Mouse (Mus musculus) urinary bladder, postnatal 4 days (tissue): ENCODE data around the gene Tssk1.

Experiments used
- DNase-seq, 2 experiments: peaks; one replicate each; pipeline ENCODE4 v3.0.0; 2021 to 2022; ENCODE audit warnings: low spot score in 2 of 2

Tssk1 gene

GRCm38 (mm10) chr16:17898462-17898861 is 4.4 kb downstream of the Tssk1 start, which contains the start of the genes Dgcr2 and Tssk2:
Gene Dgcr2, minus strand, starts transcription at chr16:17898562.
Gene Tssk2, plus strand, starts transcription at chr16:17898637.
- no peak for DNase-seq

DNA sequence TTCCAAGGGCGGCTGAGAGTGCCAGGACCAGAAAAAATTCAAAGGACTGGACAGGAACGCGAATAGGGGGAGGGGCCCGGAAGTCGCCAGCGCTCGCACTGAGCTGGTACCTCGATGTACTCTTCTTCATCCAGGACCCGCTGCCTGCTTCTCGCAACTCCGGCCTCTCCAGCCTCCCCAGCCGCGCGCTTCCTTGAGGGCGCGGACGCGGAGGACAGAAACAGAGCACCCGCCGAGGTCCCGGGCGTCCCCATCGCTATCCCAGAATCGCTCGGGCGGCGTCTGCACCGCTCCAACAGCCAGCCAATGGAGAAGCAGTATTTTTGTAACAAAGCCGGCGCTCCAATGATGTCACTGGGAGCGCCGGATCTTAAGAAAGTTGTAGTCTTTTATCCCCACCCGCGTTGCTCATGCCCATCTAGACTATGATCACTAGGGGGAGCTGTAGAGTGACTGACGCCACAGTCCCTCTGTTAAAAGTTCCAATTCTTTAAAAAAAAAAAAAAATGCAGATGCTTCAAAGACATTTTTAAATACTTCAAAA is 17.1 kb downstream of the Tssk1 start, which contains the start of gene Ess2:
Ess2 (minus strand) TSS at position 297 of the 544 bp plus-strand sequence.
- peak; percentile 84 to 85 for DNase-seq

DNA sequence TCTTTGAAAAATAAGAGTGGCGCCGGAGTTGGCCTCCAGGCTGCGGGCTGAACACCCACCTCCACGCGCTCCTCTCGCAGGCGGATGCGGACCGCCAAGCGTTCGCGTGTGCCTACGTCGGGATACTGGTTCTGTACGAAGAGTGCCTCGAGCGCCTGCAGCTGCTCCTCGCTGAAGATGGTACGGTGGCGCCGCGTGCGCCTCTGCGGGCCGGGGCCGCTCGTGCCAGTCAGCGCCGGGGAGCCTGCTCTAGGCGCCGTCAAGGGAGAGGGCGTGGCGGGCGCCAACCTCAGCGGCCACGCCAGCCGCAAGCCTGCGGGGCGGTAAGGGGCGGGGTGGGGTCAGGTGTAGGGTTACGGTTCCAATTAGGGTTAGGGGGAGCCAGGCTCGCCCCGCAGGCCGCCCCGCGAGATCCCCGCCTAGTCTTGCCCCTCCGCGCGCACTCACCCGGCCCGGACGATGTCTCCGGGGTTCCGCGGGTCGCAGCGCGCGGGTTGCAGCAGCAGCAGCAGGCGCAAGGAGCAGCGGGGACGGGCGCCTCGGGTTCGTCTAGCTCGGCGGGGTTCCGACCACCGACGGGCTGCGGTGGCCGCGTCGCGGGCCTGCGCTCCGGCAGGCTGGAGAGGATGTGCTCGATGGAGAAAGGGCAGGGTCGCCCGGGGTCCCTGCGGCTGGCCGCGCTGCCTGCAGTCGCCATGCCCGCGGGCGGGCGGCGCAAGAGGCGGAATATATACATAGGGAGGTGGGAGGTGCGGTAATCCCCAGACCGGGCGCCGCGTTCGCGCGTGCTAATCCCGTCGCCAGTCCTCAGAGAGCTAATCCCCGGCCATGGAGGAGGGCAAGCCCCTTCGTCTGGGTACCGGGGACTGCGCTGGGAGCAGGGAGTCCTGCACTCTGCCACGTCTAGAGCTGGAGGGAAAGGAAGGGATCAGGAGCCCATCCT is 20.6 kb downstream of the Tssk1 start, which contains the start of gene Gsc2:
Gsc2 (minus strand) TSS at position 753 of the 943 bp plus-strand sequence.
- DNase-seq = no peak

DNA sequence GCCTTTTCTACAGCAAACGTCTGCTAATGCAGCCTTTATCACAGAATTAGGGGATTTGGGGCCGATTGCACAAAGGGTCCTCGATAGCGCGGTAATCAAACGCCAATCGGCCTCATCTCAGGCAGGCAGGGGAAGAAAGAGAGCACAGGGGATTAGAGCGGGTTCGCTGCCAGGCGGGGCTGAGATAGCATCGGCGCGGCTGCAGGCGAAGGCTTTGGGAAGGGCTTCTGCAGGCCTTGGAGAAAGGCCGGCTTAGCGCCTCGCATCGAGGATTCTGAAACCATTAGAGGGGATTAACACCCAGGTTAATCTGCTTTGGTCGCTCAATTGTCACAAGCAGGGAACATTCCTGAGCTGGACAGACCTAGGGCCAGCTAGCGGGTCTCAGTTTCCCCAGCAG is 26.6 kb downstream of the Tssk1 start:
- DNase-seq = no peak

DNA sequence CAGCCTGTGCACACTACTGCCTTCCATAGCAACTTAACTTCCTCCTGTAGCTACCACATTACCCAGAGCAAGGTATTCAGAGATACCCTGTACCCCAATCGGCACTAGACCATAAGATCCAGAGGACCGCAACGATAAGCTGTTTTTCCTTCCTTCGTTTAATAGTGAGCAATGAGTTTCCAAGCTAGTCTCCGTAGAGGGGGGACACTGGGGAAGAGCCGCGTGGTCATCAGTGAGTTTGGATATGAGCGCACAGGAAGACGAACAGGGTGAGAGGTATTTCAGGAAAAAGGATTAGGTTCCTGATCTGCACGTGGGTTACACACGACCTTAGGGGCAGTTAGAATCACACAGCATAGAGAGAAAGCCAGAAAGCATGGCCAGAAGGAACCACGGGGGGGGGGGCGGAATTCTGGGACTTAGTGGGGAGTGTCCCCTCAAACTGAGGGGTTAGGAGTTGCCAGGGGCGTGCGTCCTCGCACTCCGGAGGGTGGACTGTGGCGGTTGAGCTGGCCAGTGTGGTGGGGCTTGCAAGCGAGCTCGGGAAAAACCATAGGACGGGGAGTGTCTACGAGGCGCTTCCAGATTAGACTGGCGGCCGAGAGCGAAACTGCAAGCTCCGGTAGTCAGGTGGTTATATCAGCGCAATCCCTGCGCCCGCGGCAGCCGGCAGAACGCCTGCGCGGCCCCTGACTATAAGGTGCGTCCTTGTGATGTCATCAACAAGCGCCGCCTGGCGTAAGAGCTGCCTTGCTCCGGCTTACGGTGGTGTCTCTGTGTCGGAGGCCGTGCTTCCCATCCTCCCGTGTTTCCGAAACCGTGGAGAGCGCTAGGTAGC is 27.5 kb downstream of the Tssk1 start:
- DNase-seq = peak; percentile 90 to 96

DNA sequence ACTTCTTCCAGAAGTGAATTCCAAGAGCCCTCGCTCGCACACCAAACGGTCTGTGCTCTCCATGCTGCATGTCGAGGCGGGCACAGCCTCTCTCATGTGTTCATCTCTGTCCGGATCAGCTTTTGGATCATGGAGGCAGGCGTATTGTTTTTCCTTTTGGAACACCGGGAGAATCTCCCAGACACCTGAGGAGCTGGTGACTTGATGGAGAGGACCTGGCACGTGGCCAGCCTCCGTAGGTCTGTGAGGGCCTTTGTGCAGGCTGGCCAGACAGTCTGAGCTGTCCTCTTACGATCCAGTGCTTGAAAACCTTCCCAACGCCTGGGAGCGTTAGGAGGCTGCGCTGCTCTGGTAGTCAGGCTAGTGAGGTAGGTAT is 28.1 kb downstream of the Tssk1 start:
- DNase-seq = no peak

DNA sequence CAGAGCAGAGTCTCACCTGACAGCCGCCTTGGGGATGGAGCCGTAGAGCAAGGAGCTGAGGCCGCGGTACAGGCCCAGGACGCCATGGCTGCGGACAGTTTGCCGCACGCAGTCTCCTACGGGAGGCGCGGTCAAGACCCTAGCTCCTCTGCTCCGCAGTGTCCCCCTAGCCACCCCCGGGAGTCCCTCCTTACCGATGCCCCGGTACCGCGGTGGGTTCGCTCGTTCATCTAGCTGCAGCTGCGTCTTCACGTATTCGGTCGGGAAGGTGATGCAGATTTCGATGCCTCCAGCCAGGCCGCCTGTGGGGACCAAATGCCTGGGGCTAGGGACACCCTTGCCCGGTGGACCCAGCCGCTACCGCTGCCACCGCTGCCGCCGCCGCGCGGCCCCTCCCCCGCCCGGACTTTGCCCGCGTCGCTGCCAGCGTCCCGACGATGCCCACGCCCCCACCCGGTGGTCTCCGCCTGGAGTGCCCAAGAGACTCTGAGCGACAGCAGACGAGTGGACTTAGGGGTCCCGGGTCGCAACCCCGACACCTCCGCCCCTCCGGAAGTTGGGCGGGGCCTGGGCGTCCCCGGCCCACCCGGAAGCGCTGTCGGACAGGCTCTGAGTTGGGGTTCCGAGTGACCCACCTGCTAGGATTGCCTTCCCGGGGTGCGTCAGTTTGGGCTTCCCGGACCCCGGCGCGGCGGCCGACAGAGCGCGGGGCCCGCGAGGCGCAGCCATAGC is 33.5 kb downstream of the Tssk1 start:
- peak in 1 of 2 experiments; percentile 44 for DNase-seq

DNA sequence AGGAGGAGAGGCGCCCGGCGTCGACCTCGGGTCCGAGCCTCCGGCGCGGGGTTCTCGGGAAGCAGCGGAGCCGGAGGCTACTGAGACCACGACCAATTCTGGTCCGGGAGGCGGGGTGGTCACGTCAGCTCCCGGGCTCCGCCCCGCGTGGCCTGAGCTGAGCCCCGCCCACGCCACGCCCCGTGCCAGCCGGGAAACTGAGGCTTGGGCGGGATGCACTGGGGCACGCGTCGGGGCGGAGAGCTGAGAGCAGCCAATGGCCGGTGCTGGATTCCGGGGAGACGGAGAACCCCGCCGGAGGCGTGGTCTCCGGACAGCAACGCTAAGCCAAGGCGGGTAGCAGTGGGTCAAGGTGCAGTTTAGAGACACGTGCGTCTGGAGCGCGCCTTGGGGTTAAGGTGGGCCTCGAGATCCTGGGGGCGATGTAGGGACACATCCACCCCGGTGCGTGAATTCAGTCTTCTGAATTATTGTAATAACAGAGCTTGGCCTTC is 34.1 kb downstream of the Tssk1 start, which contains the start of gene Slc25a1:
Slc25a1 (minus strand) TSS at position 133 of the 494 bp plus-strand sequence.
- DNase-seq = peak; percentile 70 to 75

DNA sequence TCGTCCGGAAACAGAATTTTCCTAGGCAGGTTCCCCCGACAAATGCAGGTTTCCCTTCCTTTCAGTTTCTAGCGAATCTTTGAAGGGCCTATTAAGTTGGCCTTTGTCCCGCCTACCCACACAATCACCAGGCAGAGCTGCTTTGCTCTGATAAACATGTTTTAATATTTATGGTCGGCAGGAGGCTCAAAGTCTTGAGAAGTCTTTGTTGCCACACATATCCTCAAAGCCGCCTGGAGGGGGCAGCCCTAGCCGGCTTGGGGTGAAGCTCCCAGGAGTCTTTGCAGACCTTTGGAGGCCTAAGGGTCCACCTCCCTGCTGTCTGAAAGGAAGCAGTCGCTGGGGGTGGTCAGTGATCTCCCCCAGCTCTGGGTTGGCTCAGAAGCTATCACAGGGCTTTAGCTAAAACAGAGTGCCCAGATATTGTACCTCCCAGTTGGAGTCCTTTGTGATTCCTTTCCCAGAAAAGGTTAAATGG is 34.6 kb downstream of the Tssk1 start:
- peak; percentile 78 to 80 for DNase-seq

GRCm38 (mm10) chr16:17929211-17929610 is 35.2 kb downstream of the Tssk1 start:
- DNase-seq = no peak

DNA sequence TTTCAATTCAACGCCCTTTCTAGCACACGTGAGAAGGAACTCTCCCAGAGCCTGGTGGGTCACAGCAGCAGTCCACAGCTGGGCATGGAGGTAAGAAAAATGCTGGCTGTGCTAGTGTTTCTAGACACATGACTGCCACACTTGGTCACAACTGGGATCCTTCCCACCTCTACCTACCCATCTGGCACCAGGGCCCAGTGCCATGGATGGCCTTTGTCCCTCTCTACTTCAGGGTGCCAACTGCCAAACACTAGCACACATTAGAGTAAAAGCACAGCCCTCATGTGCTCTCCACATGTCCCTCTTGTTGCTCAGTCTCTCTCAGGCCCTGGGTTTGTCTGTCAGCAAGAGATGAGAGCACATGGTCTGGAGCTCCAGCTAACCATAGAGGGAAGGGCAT is 35.6 kb downstream of the Tssk1 start:
- DNase-seq = no peak

- DNase-seq = no peak
Observed at GRCm38 (mm10) chr16:17931906-17932460, 38.0 kb downstream of the Tssk1 start.

DNA sequence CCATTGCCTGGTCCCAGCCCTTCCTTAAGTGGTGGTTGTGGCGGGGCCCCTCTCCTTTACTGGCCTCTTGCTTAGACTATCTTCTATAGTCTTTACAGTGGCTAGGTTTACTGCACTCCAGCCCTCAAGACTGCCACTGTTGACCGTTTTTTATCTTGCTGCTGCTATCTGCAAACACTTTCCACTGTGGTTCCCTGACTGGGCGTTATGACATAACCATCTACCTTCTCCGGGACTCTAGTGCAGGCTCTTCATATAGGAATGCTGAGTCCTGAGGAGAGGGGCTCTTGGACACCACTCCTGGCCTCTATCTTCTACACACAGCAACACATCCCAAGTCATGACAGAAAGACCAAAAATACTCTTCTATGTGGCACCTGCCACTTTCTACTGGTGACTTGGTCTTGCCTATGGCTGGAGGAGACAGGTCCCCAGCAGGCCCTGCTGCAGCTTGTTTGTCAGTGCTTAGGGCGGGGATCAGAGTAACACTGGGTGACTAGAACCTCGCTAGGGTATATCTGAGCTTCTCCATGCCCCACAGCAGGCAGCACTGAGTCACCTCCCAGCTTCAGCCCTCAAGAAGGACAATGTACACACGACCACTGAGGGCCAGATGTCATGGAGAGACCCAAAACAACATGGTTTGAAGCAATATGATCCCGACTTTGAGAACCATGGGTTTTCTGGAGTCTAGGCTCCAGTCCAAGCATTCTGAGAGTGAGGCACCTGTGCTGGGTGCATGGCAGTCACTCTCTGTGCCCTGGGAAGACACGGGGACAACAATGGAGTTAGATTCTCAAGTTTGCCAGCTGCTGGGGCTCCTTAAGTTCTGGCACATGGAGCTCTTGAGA is 39.8 kb downstream of the Tssk1 start:
- no peak for DNase-seq

DNA sequence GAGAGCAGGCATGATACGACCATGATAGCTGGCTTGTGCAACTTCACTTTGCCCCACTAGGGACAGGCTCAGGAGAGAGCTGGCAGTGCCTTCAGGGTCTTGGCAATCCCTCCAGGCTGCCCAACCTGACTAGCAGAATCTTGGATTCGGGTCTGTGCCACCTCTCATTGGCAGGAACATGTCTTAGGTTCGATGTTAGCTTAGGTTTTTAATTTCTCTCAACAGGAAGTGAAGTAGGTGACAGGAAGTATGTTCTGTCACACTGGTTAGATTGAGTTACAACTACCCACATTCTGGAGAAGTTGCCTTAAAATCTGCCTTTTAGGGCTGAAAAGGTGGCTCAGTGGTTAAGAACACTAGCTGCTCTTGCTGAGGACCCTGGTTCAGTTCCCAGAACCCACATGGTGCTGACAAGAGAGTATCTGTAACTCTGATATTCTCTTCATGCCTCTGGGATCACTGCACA is 40.5 kb downstream of the Tssk1 start:
- DNase-seq = no peak

GRCm38 (mm10) chr16:17936776-17937175 is 42.8 kb downstream of the Tssk1 start:
- no peak for DNase-seq

DNA sequence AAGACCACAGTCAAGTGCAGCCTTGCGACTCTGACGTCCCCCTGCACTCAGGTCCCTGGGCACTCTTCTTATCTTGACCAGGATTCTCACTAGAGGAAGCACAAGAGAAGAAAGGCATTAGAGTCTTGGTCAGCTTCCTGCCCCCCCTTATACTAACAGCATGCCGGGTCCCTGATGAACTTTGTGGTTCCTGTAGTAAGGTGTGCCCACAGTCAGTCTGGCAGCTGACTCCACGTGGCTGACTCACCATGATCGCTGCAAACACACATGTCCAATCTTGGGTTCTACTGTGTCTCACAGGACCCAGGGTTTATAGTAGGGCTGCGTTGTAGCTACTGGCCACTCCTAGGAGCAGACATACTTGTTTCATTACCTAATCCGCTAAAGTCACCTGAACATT is 44.2 kb downstream of the Tssk1 start:
- no peak for DNase-seq

GRCm38 (mm10) chr16:17938821-17939220 is 44.8 kb downstream of the Tssk1 start:
- DNase-seq = peak; percentile 48 to 67

DNA sequence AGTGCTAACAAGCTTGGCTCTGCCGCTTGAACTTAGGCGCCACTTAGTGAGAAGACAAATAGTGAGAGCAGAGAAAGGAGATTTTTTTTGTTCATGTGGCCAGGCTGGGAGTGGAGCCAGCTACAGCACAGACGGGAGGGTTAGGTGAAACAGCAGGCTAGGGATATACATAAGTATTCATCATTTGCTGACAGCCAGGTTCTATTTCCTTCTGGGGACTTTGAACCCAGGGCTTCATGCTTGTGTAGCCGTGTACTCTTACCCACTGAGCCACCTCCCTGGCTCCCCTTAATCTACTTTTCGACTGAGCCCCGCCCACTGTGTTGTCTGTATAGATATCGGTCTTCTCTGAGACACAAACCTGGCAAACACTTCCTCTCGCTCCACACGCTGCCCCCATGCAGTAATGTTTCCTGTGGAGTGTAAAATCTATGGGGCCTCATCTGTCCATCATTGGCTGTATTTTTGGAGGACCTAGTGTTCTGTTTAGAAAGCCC is 45.3 kb downstream of the Tssk1 start:
- DNase-seq = no peak

- DNase-seq = no peak
Observed at GRCm38 (mm10) chr16:17943466-17943865, 49.4 kb downstream of the Tssk1 start.
